Mouse (Mus musculus) hindbrain, embryonic 12.5 days (tissue): ENCODE results near the gene Ubxn7. TPM values are rescaled to one million over a fixed set of nuclear protein-coding genes. Genes with fewer than 3 reads are reported as not detected.

Experiments used
- polyA plus RNA-seq: library from polyadenylated mRNA; unstranded; fragments of >200 nt; fragmentation: Nextera tagmentation; extraction: Ambion mirVana; gene quantifications from 2 replicates; pipeline ENCODE4 v1.2.1, GENCODE M21; 2016

Ubxn7 gene
- polyA plus RNA-seq, 1 experiment from 2014 or later: 31.6 TPM

Other genes starting within 250 kb of the Ubxn7 start
- 124 and 135 TPM in 2 replicates for gene Pigx, start 232.5 kb upstream of the Ubxn7 start, polyA plus RNA-seq
- 39.6 and 41.9 TPM in 2 replicates for gene Cep19, start 232.5 kb upstream of the Ubxn7 start, polyA plus RNA-seq
- gene Nrros, start 166.7 kb upstream of the Ubxn7 start, polyA plus RNA-seq: 9.8 and 10.1 TPM in 2 replicates
- gene Bex6, start 152.4 kb upstream of the Ubxn7 start, polyA plus RNA-seq: 0.26 TPM in 1 of 2 replicates, not detected in the other
- 26.1 and 28.4 TPM in 2 replicates for gene Fbxo45, start 85.1 kb upstream of the Ubxn7 start, polyA plus RNA-seq
- gene Wdr53, start 85.0 kb upstream of the Ubxn7 start, polyA plus RNA-seq: 17.1 and 18.5 TPM in 2 replicates
- gene Smco1, start 60.8 kb upstream of the Ubxn7 start, polyA plus RNA-seq: 0.14 TPM in 1 of 2 replicates, not detected in the other
- 32.7 and 33.9 TPM in 2 replicates for gene Rnf168, start 54.8 kb upstream of the Ubxn7 start, polyA plus RNA-seq
- gene Tm4sf19, start 68.2 kb downstream of the Ubxn7 start, polyA plus RNA-seq: not detected in 2 replicates
- gene Tctex1d2, start 87.4 kb downstream of the Ubxn7 start, polyA plus RNA-seq: 27.6 and 29.8 TPM in 2 replicates
- gene Pcyt1a, start 98.7 kb downstream of the Ubxn7 start, polyA plus RNA-seq: 47.5 and 48.6 TPM in 2 replicates
- gene Slc51a, start 155.6 kb downstream of the Ubxn7 start, polyA plus RNA-seq: 0.09 and 0.14 TPM in 2 replicates
- gene Zdhhc19, start 164.0 kb downstream of the Ubxn7 start, polyA plus RNA-seq: not detected in 2 replicates